Mouse (Mus musculus) left cerebral cortex, adult 2 months (tissue): ENCODE data around the gene Spryd3. TPM values are rescaled to one million over a fixed set of nuclear protein-coding genes. Genes with fewer than 3 reads are reported as not detected.
A peak's percentile ranks its signal among the peaks of the same experiment; 100 is the strongest.

Experiments used
- DNase-seq, 2 experiments: peaks; one replicate each; pipeline ENCODE4 v3.0.0; 2021 to 2022; ENCODE audit warnings: low spot score in 2 of 2, mixed read lengths in 1 of 2; ENCODE audit errors: extremely low spot score in 1 of 2
- H3K27ac ChIP-seq: fragments of 200-600 bp; 2 replicates; pipeline ENCODE4 v1.8.1; 2022
- H3K4me3 ChIP-seq: fragments of 200-600 bp; 2 replicates; pipeline ENCODE4 v1.8.1; 2022
- CTCF ChIP-seq: fragments of 200-600 bp; IDR thresholded peaks from 2 replicates; pipeline ENCODE4 v1.8.1; 2022; ENCODE audit warnings: antibody characterized with exemption, mild to moderate bottlenecking, moderate library complexity
- intact Hi-C: fragments of 180-260 bp; cut with DNase I; formaldehyde crosslinking; loops from one replicate; pipeline ENCODE4 v1.15.1; 2025
- long read RNA-seq, 2 experiments: library from polyadenylated mRNA; stranded (forward); transcript quantifications; one replicate each; pipeline ENCODE4 v2.0.0; 2021; ENCODE audit warnings: borderline mapping rate in 2 of 2
- total RNA-seq, 2 experiments: library from RNA; stranded (reverse); gene quantifications; 2 replicates each; pipeline ENCODE4 v1.2.3; 2021

Spryd3 gene
- total RNA-seq = 100 to 1,000 TPM; 152 TPM
- long read RNA-seq, experiment 1, transcript Spryd3-203 (11 exons, 2,456 nt) = major isoform, 200 of 217 reads
- long read RNA-seq, experiment 1, partial matches to known transcripts = 8 of 217 reads
- long read RNA-seq, experiment 1, other reads (novel, unspliced or antisense) = 9 of 217 reads
- long read RNA-seq, experiment 2, transcript Spryd3-203 (11 exons, 2,456 nt) = major isoform, 109 of 123 reads
- long read RNA-seq, experiment 2, partial matches to known transcripts = 10 of 123 reads
- long read RNA-seq, experiment 2, other reads (novel, unspliced or antisense) = 4 of 123 reads

- peak within 1 kb of the TSS; percentile 93 for H3K27ac ChIP-seq
- intact Hi-C loops = no loop called here
- peak within 1 kb of the TSS; percentile 74 for H3K4me3 ChIP-seq
- DNase-seq = peak; percentile 98 to 99
- no peak; the same call in 1 of the 2 replicates for TF ChIP-seq CTCF
These were observed at the start of gene Spryd3 for GRCm38 (mm10) chr15:102136129-102136758. TSS of gene Spryd3 (minus strand) at chr15:102136234.

- Histone ChIP-seq H3K4me3 (no peak overlapping the region), H3K27ac (no peak overlapping the region)
- DNase-seq = no peak
- intact Hi-C loops = no loop called here
- TF ChIP-seq CTCF = no peak
These were observed 47.0 kb upstream of the Spryd3 start for GRCm38 (mm10) chr15:102183076-102183475.

- no peak overlapping the region for H3K4me3 ChIP-seq
- intact Hi-C loops = loop anchor here (5.0 kb wide), 1 partner anchor 132 kb away; no protein-coding TSS in a partner anchor
- TF ChIP-seq CTCF = no peak
- DNase-seq = no peak
- H3K27ac ChIP-seq = no peak overlapping the region
These were observed 43.9 kb upstream of the Spryd3 start for GRCm38 (mm10) chr15:102179924-102180323.

GRCm38 (mm10) chr15:102179106-102179505 is 43.1 kb upstream of the Spryd3 start:
- TF ChIP-seq CTCF = no peak
- DNase-seq = no peak
- H3K27ac ChIP-seq = no peak overlapping the region
- no peak overlapping the region for H3K4me3 ChIP-seq
- intact Hi-C loops = loop anchor here (5.0 kb wide), 1 partner anchor 133 kb away; no protein-coding TSS in a partner anchor

- intact Hi-C loops = loop anchor here (1.0 to 5.0 kb wide), 2 partner anchors 46 to 134 kb away; no protein-coding TSS in a partner anchor
- DNase-seq = peak; percentile 74 to 83
- Histone ChIP-seq H3K4me3 (no peak overlapping the region), H3K27ac (no peak overlapping the region)
- peak; percentile 95 for TF ChIP-seq CTCF
These were observed 42.2 kb upstream of the Spryd3 start for GRCm38 (mm10) chr15:102178279-102178678.

GRCm38 (mm10) chr15:102177417-102177816 is 41.4 kb upstream of the Spryd3 start:
- intact Hi-C loops = loop anchor here (5.0 kb wide), 1 partner anchor 135 kb away; no protein-coding TSS in a partner anchor
- Histone ChIP-seq H3K4me3 (no peak overlapping the region), H3K27ac (no peak overlapping the region)
- TF ChIP-seq CTCF = no peak
- DNase-seq = no peak

GRCm38 (mm10) chr15:102176571-102177316 is 40.7 kb upstream of the Spryd3 start:
- Histone ChIP-seq H3K4me3 (no peak overlapping the region), H3K27ac (no peak overlapping the region)
- no peak for TF ChIP-seq CTCF
- DNase-seq = no peak
- intact Hi-C loops = loop anchor here (5.0 kb wide), 1 partner anchor 136 kb away; no protein-coding TSS in a partner anchor

- no peak for TF ChIP-seq CTCF
- Histone ChIP-seq H3K27ac (no peak overlapping the region), H3K4me3 (no peak overlapping the region)
- intact Hi-C loops = loop anchor here (5.0 kb wide), 1 partner anchor 136 kb away; no protein-coding TSS in a partner anchor
- DNase-seq = no peak
These were observed 39.8 kb upstream of the Spryd3 start for GRCm38 (mm10) chr15:102175736-102176319.

GRCm38 (mm10) chr15:102173581-102173980 is 37.5 kb upstream of the Spryd3 start:
- no peak overlapping the region for H3K27ac ChIP-seq
- no peak for TF ChIP-seq CTCF
- H3K4me3 ChIP-seq = no peak overlapping the region
- intact Hi-C loops = no loop called here
- DNase-seq = no peak

GRCm38 (mm10) chr15:102169064-102169463 is 33.0 kb upstream of the Spryd3 start:
- no peak for DNase-seq
- intact Hi-C loops = no loop called here

GRCm38 (mm10) chr15:102167620-102168021 is 31.6 kb upstream of the Spryd3 start:
- Histone ChIP-seq H3K4me3 (no peak overlapping the region), H3K27ac (no peak overlapping the region)
- no peak for DNase-seq
- TF ChIP-seq CTCF = no peak
- intact Hi-C loops = no loop called here

More at GRCm38 (mm10) chr15:102169064-102169463, 33.0 kb upstream of the Spryd3 start:
- H3K27ac ChIP-seq = no peak overlapping the region
- no peak for TF ChIP-seq CTCF
- H3K4me3 ChIP-seq = no peak overlapping the region
